Mouse (Mus musculus) heart, postnatal 10 days (tissue): ENCODE data around the gene Olfr279. TPM values are rescaled to one million over a fixed set of nuclear protein-coding genes. Genes with fewer than 3 reads are reported as not detected.
"Not testable (repeated sequence)": the region's sequence is repeated elsewhere in the genome, so short reads cannot be mapped to it uniquely, and the experiment has no call there.

Experiments
- DNase-seq, 2 experiments: peaks; one replicate each; pipeline ENCODE4 v3.0.0; 2021
- intact Hi-C: fragments of 180-260 bp; cut with DNase I; formaldehyde crosslinking; loops from one replicate; pipeline ENCODE4 v1.15.1; 2025
- total RNA-seq, 2 experiments: library from RNA; stranded (reverse); gene quantifications; 2 replicates each; pipeline ENCODE4 v1.2.3; 2021

Gene Olfr279
- total RNA-seq, 2 experiments from 2014 or later, result not detected

- intact Hi-C loops, result loop anchor here (2.0 kb wide), 3 partner anchors 56 to 106 kb away; no protein-coding TSS in a partner anchor
- DNase-seq, result peak; percentile 81 to 91
Observed at GRCm38 (mm10) chr15:98510438-98511385, 18.5 kb downstream of the Olfr279 start.

GRCm38 (mm10) chr15:98511386-98511928 is 19.3 kb downstream of the Olfr279 start:
- intact Hi-C loops, result loop anchor here (2.0 kb wide), 3 partner anchors 55 to 105 kb away; no protein-coding TSS in a partner anchor

GRCm38 (mm10) chr15:98512232-98512631 is 20.0 kb downstream of the Olfr279 start:
- peak; percentile 40 for DNase-seq
- intact Hi-C loops, result no loop called here

More at GRCm38 (mm10) chr15:98511386-98511928, 19.3 kb downstream of the Olfr279 start:
- peak; percentile 43 to 54 for DNase-seq

GRCm38 (mm10) chr15:98512799-98513321 is 20.7 kb downstream of the Olfr279 start:
- intact Hi-C loops, result no loop called here
- peak; percentile 76 to 82 for DNase-seq

- intact Hi-C loops, DNase-seq: not testable (repeated sequence)
Observed at GRCm38 (mm10) chr15:98513676-98514075, 21.5 kb downstream of the Olfr279 start.

- no peak for DNase-seq
- intact Hi-C loops, result no loop called here
Observed at GRCm38 (mm10) chr15:98514146-98514545, 21.9 kb downstream of the Olfr279 start.

- DNase-seq, intact Hi-C loops: not testable (repeated sequence)
Observed at GRCm38 (mm10) chr15:98514845-98515244, 22.6 kb downstream of the Olfr279 start.

- peak; percentile 67 to 79 for DNase-seq
Observed at GRCm38 (mm10) chr15:98517380-98518355, 25.5 kb downstream of the Olfr279 start.

GRCm38 (mm10) chr15:98521245-98521644 is 29.0 kb downstream of the Olfr279 start:
- DNase-seq, result no peak
- intact Hi-C loops, result loop anchor here (5.0 kb wide), 1 partner anchor 41 kb away; no protein-coding TSS in a partner anchor

More at GRCm38 (mm10) chr15:98517380-98518355, 25.5 kb downstream of the Olfr279 start:
- intact Hi-C loops, result no loop called here

- intact Hi-C loops, result no loop called here
- DNase-seq, result no peak
Observed at GRCm38 (mm10) chr15:98526057-98526456, 33.9 kb downstream of the Olfr279 start.

GRCm38 (mm10) chr15:98527056-98527771 is 35.0 kb downstream of the Olfr279 start:
- DNase-seq, result no peak
- intact Hi-C loops, result no loop called here

- intact Hi-C loops, result no loop called here
- DNase-seq, result no peak
Observed at GRCm38 (mm10) chr15:98528066-98528563, 35.9 kb downstream of the Olfr279 start.

GRCm38 (mm10) chr15:98532281-98532680 is 40.1 kb downstream of the Olfr279 start:
- DNase-seq, result no peak
- intact Hi-C loops, result no loop called here

GRCm38 (mm10) chr15:98533035-98533531 is 40.9 kb downstream of the Olfr279 start:
- intact Hi-C loops, result no loop called here
- no peak for DNase-seq

GRCm38 (mm10) chr15:98533881-98534627 is 41.9 kb downstream of the Olfr279 start, which contains the start of gene Kansl2:
Kansl2 (minus strand) TSS chr15:98534264.
- peak; percentile 98 to 99 for DNase-seq
- intact Hi-C loops, result no loop called here

- DNase-seq, result no peak
Observed at GRCm38 (mm10) chr15:98535921-98536320, 43.7 kb downstream of the Olfr279 start.

GRCm38 (mm10) chr15:98536828-98537510 is 44.8 kb downstream of the Olfr279 start:
- DNase-seq, result no peak
- intact Hi-C loops, result no loop called here

More at GRCm38 (mm10) chr15:98535921-98536320, 43.7 kb downstream of the Olfr279 start:
- intact Hi-C loops, result no loop called here
